In the genomic region with DNA sequence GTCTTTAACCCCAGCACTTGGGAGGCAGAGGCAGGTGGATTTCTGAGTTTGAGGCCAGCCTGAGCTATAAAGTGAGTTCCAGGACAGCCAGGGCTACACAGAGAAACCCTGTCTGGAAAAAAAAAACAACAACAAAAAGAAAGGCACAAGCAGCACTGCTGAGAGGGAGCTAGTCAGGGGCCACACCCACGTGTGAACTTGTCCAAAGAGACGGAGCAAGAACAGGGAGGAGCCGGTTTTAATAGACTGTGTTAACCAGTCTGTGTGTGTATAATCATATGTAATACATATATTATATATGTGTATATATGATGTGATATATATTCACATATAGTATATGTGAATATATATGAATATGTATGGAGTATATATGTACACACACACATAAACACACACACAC, we compare ENCODE assay signal across 20 mouse cellular contexts. TPM values are rescaled to one million over a fixed set of nuclear protein-coding genes. Genes with fewer than 3 reads are reported as not detected.
A peak's percentile ranks its signal among the peaks of the same experiment; 100 is the strongest.
DNase-seq lines count a peak whose midpoint lies in the region; ATAC-seq and TF ChIP-seq lines count a peak whose summit lies in the region.
"Had no signal": no experiment of that assay in that cellular context is flagged by ENCODE, and none has a peak within 500 bp of the region (broad histone marks: within the 10 kb centered on the region; RNA-seq: fewer than 3 reads in every experiment).

No protein-coding gene starts in this region.

- H3K27ac ChIP-seq in midbrain, embryonic 11.5 days (ENCODE audit: low read depth, low read length) = no peak overlapping the region
- no peak overlapping the region for H3K27ac ChIP-seq in midbrain, postnatal 0 days (ENCODE audit: low read depth, low read length)
- H3K27ac ChIP-seq in MEL (ENCODE audit: control insufficient read depth, low read depth, low read length) = peak overlapping the region; percentile 81
- no peak overlapping the region for H3K27ac ChIP-seq in intestine, embryonic 16.5 days (ENCODE audit: low read length)

- H3K4me2 ChIP-seq in midbrain, embryonic 11.5 days = no peak overlapping the region
- no peak overlapping the region for H3K4me2 ChIP-seq in midbrain, postnatal 0 days (ENCODE audit: low read depth, low read length, poor library complexity, severe bottlenecking)
- no peak overlapping the region for H3K4me2 ChIP-seq in intestine, embryonic 16.5 days (ENCODE audit: low read depth, low read length)

- no peaks in the 10 kb centered on the region for H3K27me3 ChIP-seq in midbrain, embryonic 11.5 days (ENCODE audit: control insufficient read depth, insufficient read depth, low read length)
- no peaks in the 10 kb centered on the region for H3K27me3 ChIP-seq in midbrain, postnatal 0 days (ENCODE audit: insufficient read depth, low read length)
- peaks cover 0 to 3% of the 10 kb centered on the region in 2 experiments; a peak in 2 of 4 replicates for H3K27me3 ChIP-seq in MEL (ENCODE audit: control insufficient read depth in 1 of 2, insufficient read depth in 2 of 2, low read length in 2 of 2)
- no peaks in the 10 kb centered on the region for H3K27me3 ChIP-seq in intestine, embryonic 16.5 days (replicated peaks; ENCODE audit: control insufficient read depth, insufficient read depth, low read length)
- H3K27me3 ChIP-seq: Patski had no signal

- no peak overlapping the region for H3K4me3 ChIP-seq in midbrain, embryonic 11.5 days (ENCODE audit: low read depth, low read length)
- H3K4me3 ChIP-seq in midbrain, postnatal 0 days (ENCODE audit: low read depth, low read length) = no peak overlapping the region
- H3K4me3 ChIP-seq in MEL (ENCODE audit: control insufficient read depth in 1 of 2, insufficient read depth in 1 of 2, low read depth in 2 of 2, low read length in 2 of 2) = peak overlapping the region in 1 of 2 experiments; percentile 28; a peak in 1 of 4 replicates
- no peak overlapping the region for H3K4me3 ChIP-seq in intestine, embryonic 16.5 days (ENCODE audit: low read length)

- 85% methylated on average over 3 of the region's 3 CpGs for WGBS in midbrain, embryonic 11.5 days
- 88% methylated on average over 3 of the region's 3 CpGs for WGBS in midbrain, postnatal 0 days
- WGBS in intestine, embryonic 16.5 days = 71% methylated on average over 3 of the region's 3 CpGs

- H3K9ac ChIP-seq in midbrain, embryonic 11.5 days (ENCODE audit: low read length) = no peak overlapping the region
- no peak overlapping the region for H3K9ac ChIP-seq in midbrain, postnatal 0 days (replicated peaks; ENCODE audit: low read length, poor library complexity, severe bottlenecking)
- H3K9ac ChIP-seq in MEL (ENCODE audit: control insufficient read depth, low read depth, low read length, poor library complexity, severe bottlenecking) = peak overlapping the region; percentile 49; the same call in 1 of the 2 replicates
- H3K9ac ChIP-seq in intestine, embryonic 16.5 days (ENCODE audit: low read depth, low read length) = no peak overlapping the region

- peak; percentile 8 for DNase-seq in midbrain, embryonic 11.5 days (ENCODE audit: low spot score, missing footprints)
- no peak for DNase-seq in midbrain, postnatal 0 days (ENCODE audit: low spot score)
- DNase-seq in MEL (ENCODE audit: low read depth, low spot score) = peak; percentile 70
- no peak for DNase-seq in gastrocnemius, adult 18-20 months (ENCODE audit: low spot score)
- DNase-seq: adrenal gland, adult 8-10 months; adrenal gland, postnatal 10 days; adrenal gland, postnatal 14 days; adrenal gland, postnatal 25 days; adrenal gland, postnatal 36 days; B cell, adult 2 months; cerebellum, adult 11 months; cerebellum, adult 11-12 months; cerebellum, adult 18-20 months; cerebellum, adult 2 months had no signal

- no peak for TF ChIP-seq CTCF in midbrain, postnatal 0 days (IDR thresholded peaks at IDR 0.05)
- no peak for TF ChIP-seq CTCF in MEL (IDR thresholded peaks at IDR 0.05 in 2 of 3, conservative IDR thresholded peaks at IDR 0.05 in 1 of 3; ENCODE audit: control insufficient read depth in 1 of 3, insufficient read depth in 1 of 3, low read depth in 2 of 3, low read length in 3 of 3, poor library complexity in 1 of 3, severe bottlenecking in 1 of 3)

- ATAC-seq in midbrain, embryonic 11.5 days (ENCODE audit: low FRiP score) = no peak
- no peak for ATAC-seq in midbrain, postnatal 0 days (ENCODE audit: low FRiP score)
- peak; percentile 57; the same call in 1 of the 2 replicates for ATAC-seq in erythroid progenitor cell, adult 5-6 weeks (replicated peaks; ENCODE audit: low FRiP score, poor library complexity, severe bottlenecking)
- no peak for ATAC-seq in intestine, embryonic 16.5 days
- ATAC-seq: activated CD4-positive, CD25-positive, alpha-beta regulatory T cell, adult 4 months; CD4-positive, CD25-positive, alpha-beta regulatory T cell, adult 4 months; Patski had no signal

- peaks cover 2% of the 10 kb centered on the region; the same call in 1 of the 2 replicates for H3K4me1 ChIP-seq in midbrain, embryonic 11.5 days (ENCODE audit: control insufficient read depth, insufficient read depth, low read length)
- H3K4me1 ChIP-seq in midbrain, postnatal 0 days (ENCODE audit: insufficient read depth, low read length) = peaks cover 10% of the 10 kb centered on the region
- H3K4me1 ChIP-seq in MEL (ENCODE audit: control insufficient read depth in 1 of 2, insufficient read depth in 2 of 2, low read length in 2 of 2) = peaks cover 5 to 16% of the 10 kb centered on the region in 2 experiments
- H3K4me1 ChIP-seq in intestine, embryonic 16.5 days (ENCODE audit: control insufficient read depth, insufficient read depth, low read length) = no peaks in the 10 kb centered on the region

- no peak for TF ChIP-seq RAD21 in MEL (IDR thresholded peaks at IDR 0.05; ENCODE audit: low read depth, low read length)

- H3K9me3 ChIP-seq in midbrain, embryonic 11.5 days (ENCODE audit: control insufficient read depth, low read length) = no peaks in the 10 kb centered on the region
- no peaks in the 10 kb centered on the region for H3K9me3 ChIP-seq in midbrain, postnatal 0 days (ENCODE audit: low read length)
- no peaks in the 10 kb centered on the region for H3K9me3 ChIP-seq in MEL (replicated peaks; ENCODE audit: insufficient read depth, low read length)
- H3K9me3 ChIP-seq in intestine, embryonic 16.5 days (ENCODE audit: control insufficient read depth, low read length) = no peaks in the 10 kb centered on the region
- H3K9me3 ChIP-seq: G1E had no signal

- no peak for TF ChIP-seq EP300 in MEL (IDR thresholded peaks at IDR 0.05; ENCODE audit: low read depth in 1 of 2, low read length in 2 of 2)

- no peaks in the 10 kb centered on the region for H3K79me2 ChIP-seq in MEL (ENCODE audit: control insufficient read depth, insufficient read depth, low read length, poor library complexity)

- H3K36me3 ChIP-seq in midbrain, embryonic 11.5 days (ENCODE audit: control insufficient read depth, insufficient read depth, low read length) = no peaks in the 10 kb centered on the region
- no peaks in the 10 kb centered on the region for H3K36me3 ChIP-seq in midbrain, postnatal 0 days (ENCODE audit: insufficient read depth, low read length)
- peaks cover 0 to 9% of the 10 kb centered on the region in 2 experiments; a peak in 2 of 4 replicates for H3K36me3 ChIP-seq in MEL (ENCODE audit: control insufficient read depth in 1 of 2, insufficient read depth in 2 of 2, low read length in 2 of 2)
- H3K36me3 ChIP-seq in intestine, embryonic 16.5 days (ENCODE audit: control insufficient read depth, insufficient read depth, low read length) = no peaks in the 10 kb centered on the region
- H3K36me3 ChIP-seq: G1E had no signal

- no peak for TF ChIP-seq POLR2A in MEL (IDR thresholded peaks at IDR 0.05; ENCODE audit: control insufficient read depth in 1 of 2, insufficient read depth in 1 of 2, low read depth in 1 of 2, low read length in 2 of 2, poor library complexity in 1 of 2)

TF ChIP-seq in MEL, 35 proteins besides CTCF, POLR2A, EP300 and RAD21 (continues in another document):
- TF ChIP-seq USF2 (IDR thresholded peaks at IDR 0.05; ENCODE audit: borderline replicate concordance in 1 of 2, insufficient read depth in 1 of 2, low read depth in 1 of 2, low read length in 2 of 2) (no peak), BHLHE40 (IDR thresholded peaks at IDR 0.05; ENCODE audit: borderline replicate concordance, low read depth, low read length) (no peak), UBTF (IDR thresholded peaks at IDR 0.05; ENCODE audit: borderline replicate concordance, insufficient read depth, low read depth, low read length) (no peak), ZC3H11A (IDR thresholded peaks at IDR 0.05; ENCODE audit: low read depth, low read length) (no peak), NELFE (IDR thresholded peaks at IDR 0.05; ENCODE audit: low read depth, low read length) (no peak), TBP (IDR thresholded peaks at IDR 0.05; ENCODE audit: low read depth, low read length) (no peak), ZMIZ1 (IDR thresholded peaks at IDR 0.05; ENCODE audit: low read depth, low read length) (no peak), MAZ (IDR thresholded peaks at IDR 0.05; ENCODE audit: low read depth, low read length) (no peak), SIN3A (IDR thresholded peaks at IDR 0.05; ENCODE audit: low read length) (no peak), USF1 (IDR thresholded peaks at IDR 0.05; ENCODE audit: low read depth, low read length) (no peak), POLR2AphosphoS2 (IDR thresholded peaks at IDR 0.05; ENCODE audit: low read length) (no peak), MAFK (IDR thresholded peaks at IDR 0.05; ENCODE audit: borderline replicate concordance, low read depth, low read length) (no peak), MYC (IDR thresholded peaks at IDR 0.05; ENCODE audit: low read depth, low read length) (no peak), E2F4 (IDR thresholded peaks at IDR 0.05; ENCODE audit: borderline replicate concordance, low read depth, low read length) (no peak), MEF2A (IDR thresholded peaks at IDR 0.05; ENCODE audit: extremely low read depth, insufficient replicate concordance, low read depth, low read length, poor library complexity, severe bottlenecking) (no peak), RCOR1 (IDR thresholded peaks at IDR 0.05; ENCODE audit: low read depth, low read length) (no peak), MAX (IDR thresholded peaks at IDR 0.05; ENCODE audit: low read length) (no peak)

RNA-seq across cellular contexts. Expression of a gene that starts 8.9 kb away (rescaled TPM):
- 124 and 132 TPM in 2 replicates for polyA plus RNA-seq in midbrain, embryonic 11.5 days (2014; fragmentation: Nextera tagmentation; extraction: Ambion mirVana)
- total RNA-seq in midbrain, postnatal 0 days (2014; rRNA removed) = 172 and 176 TPM in 2 replicates
- polyA plus RNA-seq in midbrain, postnatal 0 days (2015; fragmentation: Nextera tagmentation; extraction: Ambion mirVana) = 110 and 126 TPM in 2 replicates
- total RNA-seq in MEL (2012; rRNA removed) = 28.3 and 30.5 TPM in 2 replicates
- polyA plus RNA-seq in MEL (2012; ENCODE audit: insufficient read depth in 1 of 2, insufficient read length in 2 of 2, low read depth in 1 of 2, low replicate concordance in 2 of 2, missing spikeins in 1 of 2) = 100 to 1,000 TPM; 116 to 242 TPM
- total RNA-seq in erythroid progenitor cell, adult 5-6 weeks (2015; ENCODE audit: low replicate concordance) = 181 and 212 TPM in 2 replicates
- 93.7 and 104 TPM in 2 replicates for total RNA-seq in erythroid progenitor cell, adult 5-6 weeks (2017; ENCODE audit: low replicate concordance)
- total RNA-seq in gastrocnemius, adult 18-20 months (2021) = 10 to 100 TPM; 20.5 to 25.5 TPM
- polyA plus RNA-seq in intestine, embryonic 16.5 days (2015; fragmentation: Nextera tagmentation; extraction: Ambion mirVana) = 38.0 and 53.4 TPM in 2 replicates

Comparison
In these comparisons a context has a peak if more than half of its experiments do, and no peak if none do; other contexts are left out.
1. DNase-seq: peak in midbrain, embryonic 11.5 days (single experiment) and MEL (single experiment); none in midbrain, postnatal 0 days (single experiment) and gastrocnemius, adult 18-20 months (single experiment).